Mouse (Mus musculus) bone marrow, adult 2 months (tissue): ENCODE results near the gene Ascl1.

Source experiments
- CTCF ChIP-seq: fragments of 200-500 bp; IDR thresholded peaks from 2 replicates; pipeline ENCODE4 v1.5.1; 2011; ENCODE audit warnings: low read length, control low read depth; ENCODE audit not compliant: control insufficient read depth, insufficient read depth
- POLR2A ChIP-seq: fragments of 200-500 bp; IDR thresholded peaks from 2 replicates; pipeline ENCODE4 v1.6.1; 2011; ENCODE audit warnings: low read depth, mild to moderate bottlenecking, control low read depth, low read length, borderline replicate concordance; ENCODE audit not compliant: control insufficient read depth

- TF ChIP-seq CTCF (no peak), POLR2A (no peak)
These were observed 46.4 kb downstream of the Ascl1 start for GRCm38 (mm10) chr10:87446829-87447753.
